Mouse (Mus musculus): ENCODE measurements around the gene Stap2.

Gene Stap2

DNA sequence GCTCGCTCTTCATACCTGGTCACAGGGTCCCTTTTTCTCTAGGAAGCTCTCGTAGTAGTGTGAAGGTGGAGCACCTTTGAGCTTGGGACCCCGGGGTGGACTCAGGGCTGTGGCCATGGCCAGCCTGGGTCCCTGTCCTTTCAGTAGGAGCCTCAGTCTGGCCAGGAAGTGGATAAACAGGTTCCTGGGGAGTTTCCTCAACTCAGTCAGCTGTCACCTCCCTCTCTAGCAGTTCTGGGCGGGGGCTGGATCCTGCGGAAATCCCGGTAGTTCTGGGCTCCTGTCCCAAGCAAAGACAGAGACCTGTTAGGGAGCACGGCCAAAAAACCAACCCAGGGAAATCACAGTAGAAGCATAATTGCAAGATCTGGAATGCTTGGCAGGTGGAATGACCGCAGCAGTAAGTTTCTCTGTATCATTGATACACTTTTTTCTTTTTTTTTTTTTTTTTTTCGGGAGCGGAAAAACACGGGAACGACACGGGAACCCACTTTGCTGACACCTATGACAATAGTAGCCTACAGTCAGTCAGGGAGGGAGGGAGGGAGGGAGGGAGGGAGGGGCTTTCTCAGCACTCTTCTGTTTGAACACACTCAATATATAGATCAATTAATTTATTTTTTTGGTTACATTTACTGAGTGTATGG lies at the start of gene Stap2, which contains the start of gene Mpnd:
Gene Stap2 (minus strand): TSS at position 170 of the 647 bp plus-strand sequence.
Gene Mpnd (plus strand): TSS at position 297 of the 647 bp plus-strand sequence.
- DNase-seq = peak; percentile 68 to 77

DNA sequence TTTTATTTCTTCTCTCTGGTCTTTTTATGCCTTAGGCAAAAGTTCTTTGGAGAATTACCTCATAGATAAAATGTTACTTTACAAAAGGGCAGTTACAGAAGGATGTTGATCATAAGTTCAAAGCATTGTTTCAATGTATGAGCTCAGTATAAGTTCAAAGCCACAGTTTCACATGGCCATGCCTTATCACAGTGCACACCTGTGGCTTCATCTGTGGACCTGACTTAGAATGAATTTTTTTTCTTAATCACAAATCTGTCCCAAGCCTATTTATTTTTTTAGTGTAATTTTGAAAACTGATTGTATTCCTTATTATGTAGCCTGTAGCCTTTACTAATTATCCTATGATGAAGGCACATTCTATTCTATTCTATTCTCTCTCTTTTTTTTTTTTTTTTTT lies 49.6 kb upstream of the Stap2 start:
- no peak for DNase-seq

DNA sequence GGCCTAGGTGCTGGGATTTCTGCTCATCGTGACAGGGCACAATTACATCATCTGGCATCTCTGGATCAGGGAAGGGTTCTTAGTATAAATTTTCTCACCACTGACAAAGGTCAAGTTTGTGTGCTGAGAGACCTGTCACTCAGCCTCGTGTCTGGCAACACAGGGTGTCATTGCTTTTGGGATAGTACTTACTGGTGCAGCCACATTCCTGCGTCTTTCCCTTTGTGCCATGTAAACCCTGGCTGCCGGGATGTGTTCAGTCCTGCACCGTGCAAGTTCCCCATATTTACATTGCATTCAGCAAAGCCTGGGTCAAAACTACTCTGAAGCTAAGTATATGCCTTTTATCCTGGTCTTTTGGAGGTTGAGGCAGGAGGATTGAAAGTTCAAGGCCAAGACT lies 46.0 kb upstream of the Stap2 start:
- no peak for DNase-seq

DNA sequence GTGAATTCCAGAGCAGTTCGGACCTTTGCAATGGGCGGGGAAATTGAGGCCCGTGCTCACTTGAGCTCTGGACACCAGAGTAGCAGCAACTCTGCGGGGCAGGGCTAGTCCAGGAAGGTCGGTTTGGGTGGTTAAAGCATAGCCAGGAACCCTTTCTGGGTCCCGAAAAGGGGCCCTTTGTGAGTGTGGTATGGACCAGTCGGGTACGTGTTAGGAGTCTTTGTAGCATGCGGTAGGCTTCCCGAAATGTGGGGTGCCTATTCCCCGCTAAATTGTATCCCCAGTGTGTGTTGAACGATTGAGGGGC lies 35.4 kb upstream of the Stap2 start:
- no peak for DNase-seq

DNA sequence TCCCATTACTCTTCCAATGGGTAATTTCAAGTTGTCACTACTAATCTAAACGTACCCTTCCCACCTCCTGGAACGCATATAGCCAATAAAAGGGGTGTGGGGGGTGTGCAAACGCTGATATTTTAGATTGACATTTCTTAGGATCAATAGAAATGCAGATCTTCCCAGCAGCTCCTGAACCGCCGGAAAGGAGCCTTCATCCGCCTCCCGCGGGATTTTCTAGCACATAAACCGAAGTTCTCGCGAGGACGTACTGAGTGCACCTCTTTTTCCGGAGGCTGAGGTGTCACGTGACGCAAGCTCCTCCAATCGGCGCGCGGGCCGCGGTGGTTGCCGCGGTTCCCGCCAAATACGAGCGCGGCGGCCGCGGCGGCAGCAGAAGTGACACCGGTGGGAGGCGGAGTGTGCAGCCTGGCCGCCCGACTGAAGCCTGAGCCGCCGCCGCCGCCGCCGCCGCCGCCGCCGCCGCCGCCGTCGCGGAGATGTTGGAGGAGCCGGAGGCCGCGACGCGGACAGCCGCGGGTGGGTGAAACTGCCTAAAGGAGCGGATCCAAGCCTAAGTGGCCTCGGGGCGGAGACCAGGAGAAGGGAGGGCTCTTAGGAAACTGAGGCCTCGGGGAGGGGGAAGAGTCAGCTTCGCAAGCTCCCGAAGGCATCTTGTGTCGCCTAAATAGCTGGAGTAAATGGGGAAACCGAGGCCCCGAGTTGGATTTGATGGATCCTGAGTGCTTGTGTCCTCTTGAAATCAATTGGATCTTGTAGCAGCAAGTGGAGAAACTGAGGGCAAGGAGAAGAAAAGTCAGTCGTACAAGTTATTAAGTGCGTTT lies 34.9 kb upstream of the Stap2 start, which contains the start of gene Chaf1a:
Gene Chaf1a (plus strand): TSS at position 410 of the 827 bp plus-strand sequence.
- peak; percentile 94 to 98 for DNase-seq

DNA sequence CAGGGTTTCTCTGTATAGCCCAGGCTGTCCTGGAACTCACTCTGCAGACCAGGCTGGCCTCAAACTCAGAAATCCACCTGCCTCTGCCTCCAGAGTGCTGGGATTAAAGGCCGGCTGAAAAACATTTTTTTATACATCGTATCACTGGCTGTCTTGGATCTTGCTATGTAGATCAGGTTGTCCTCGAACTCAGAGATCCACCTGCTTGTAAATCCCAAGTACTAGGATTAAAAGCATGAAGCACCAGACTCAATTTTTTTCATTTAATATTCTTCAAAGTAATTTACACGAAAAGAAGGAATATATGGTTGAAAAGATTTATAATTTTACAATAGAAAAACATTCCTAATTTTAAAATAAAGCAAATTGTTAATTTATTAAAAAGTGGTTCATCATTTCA lies 34.0 kb upstream of the Stap2 start:
- DNase-seq = no peak

DNA sequence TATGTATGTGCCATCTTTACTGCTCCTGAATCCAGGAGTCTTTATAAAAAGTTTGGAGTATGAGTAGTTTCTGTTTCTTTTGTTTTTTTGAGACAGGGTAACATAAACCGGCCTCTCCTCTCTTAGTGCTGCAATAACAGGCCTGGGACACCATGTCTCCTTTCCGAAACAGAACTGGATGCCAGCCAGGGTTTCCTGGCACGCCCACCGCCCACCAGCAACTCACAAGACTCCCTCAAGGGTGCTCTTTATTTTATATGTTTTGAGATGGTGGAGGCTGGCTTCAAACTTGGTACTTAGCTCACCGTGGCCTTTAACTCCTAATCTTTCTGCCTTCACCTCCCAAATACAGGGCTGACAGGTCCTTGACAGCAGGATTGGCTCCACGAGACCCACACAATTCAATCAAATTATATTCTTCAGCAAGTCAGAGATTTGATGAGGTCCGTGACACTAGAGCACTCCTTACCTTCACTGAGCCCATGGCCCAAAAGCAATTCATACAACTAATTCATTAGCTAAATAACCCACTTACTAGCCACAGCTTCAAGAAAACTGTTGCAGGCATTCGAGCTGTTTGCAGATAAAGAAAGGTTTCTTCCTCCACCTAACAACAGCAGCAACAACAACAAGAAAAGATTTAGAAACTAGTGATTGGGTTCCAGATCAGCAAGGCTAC lies 33.3 kb upstream of the Stap2 start:
- DNase-seq = peak in 1 of 2 experiments; percentile 49

DNA sequence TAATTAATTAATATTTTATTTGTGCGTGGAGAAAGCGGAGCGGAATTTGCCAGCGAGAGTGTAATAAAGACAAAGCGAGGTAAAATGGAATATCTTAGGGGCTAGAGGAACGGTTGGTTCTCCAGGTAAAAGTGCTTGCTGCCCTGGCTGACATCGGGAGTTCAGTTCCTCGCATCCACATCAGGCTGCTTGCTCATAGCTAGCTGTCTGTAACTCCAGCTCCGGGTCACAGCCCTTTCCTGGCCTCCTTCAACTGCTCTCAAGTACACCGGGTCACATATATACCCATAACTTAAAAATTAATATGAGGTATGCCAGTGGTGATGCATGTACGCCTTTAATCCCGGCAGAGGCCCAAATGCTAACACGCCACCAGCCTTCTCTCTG lies 31.5 kb upstream of the Stap2 start:
- DNase-seq = no peak

DNA sequence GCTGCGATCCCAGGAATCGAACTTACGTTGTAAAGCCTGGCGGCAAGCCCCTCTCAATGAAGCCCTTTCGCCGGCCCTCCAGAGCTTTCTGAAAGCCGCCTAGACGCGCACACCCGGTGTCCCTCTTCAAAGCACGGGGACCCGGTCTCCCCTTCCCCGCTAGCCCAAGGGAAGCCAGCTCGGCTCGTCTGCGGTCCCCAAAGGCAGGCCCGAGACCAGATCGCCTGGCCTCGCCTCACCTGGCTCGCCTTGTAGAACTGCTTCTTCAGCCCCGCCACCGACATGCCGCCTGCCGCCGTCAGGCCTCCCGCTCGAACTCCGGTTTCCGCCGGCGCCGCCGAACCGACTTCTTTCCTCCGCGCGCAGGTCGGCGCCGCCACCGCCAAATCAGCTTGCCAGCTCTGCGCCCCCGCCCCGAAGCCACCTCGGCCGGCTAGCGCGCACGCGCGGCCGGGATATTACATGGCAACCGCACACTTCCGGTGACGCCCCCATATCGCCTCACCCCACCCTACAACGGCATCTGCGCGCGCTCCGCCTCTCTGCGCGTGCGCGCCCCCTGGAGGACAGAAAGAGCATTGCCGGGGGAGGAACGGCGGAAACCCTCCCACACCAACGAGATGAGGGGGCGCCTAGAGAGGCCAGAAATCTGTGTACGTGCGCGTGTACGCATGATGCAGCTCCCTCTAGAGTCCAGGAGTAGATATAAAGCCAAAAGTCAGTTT lies 31.0 kb upstream of the Stap2 start, which contains the start of gene Sh3gl1:
Gene Sh3gl1 (minus strand): TSS at position 460 of the 725 bp plus-strand sequence.
- DNase-seq = peak; percentile 99 to 100

DNA sequence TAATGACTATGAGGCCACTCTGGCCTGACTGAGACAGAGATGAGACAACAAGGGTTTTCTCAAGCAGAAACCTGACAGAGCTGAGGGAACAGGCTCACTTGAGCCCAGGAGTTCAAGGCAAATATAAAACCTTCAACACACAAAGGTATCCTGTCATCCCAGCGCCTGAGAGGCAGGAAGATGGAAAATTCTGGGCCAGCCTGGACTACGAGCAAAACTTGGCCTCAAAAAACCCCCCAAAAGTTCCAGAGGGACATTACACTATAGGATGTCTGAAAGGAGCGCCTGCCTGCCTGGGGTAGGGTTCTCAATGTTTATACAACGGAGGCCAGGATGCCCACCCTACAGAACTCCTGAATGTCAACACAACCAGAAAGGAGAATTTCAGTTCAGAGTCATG lies 29.8 kb upstream of the Stap2 start:
- peak in 1 of 2 experiments; percentile 8 for DNase-seq

DNA sequence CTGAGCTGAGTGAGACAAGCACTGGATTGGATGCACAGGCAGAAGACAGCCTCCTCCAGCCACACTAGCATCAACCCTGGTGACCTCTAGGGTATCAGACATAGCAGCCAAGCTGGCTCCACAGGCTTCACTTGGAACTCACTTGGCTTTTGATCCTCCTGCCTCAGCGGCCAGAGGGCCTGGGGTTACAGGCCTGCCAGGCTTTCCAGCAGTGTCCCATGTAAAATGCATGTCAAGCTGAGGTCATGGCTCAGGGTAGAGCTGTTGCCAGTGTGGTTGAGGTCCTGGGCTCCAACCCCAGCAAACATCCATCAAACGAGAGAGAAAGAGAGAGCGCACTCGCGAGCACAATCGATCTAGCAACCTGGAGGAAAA lies 29.3 kb upstream of the Stap2 start:
- no peak for DNase-seq

DNA sequence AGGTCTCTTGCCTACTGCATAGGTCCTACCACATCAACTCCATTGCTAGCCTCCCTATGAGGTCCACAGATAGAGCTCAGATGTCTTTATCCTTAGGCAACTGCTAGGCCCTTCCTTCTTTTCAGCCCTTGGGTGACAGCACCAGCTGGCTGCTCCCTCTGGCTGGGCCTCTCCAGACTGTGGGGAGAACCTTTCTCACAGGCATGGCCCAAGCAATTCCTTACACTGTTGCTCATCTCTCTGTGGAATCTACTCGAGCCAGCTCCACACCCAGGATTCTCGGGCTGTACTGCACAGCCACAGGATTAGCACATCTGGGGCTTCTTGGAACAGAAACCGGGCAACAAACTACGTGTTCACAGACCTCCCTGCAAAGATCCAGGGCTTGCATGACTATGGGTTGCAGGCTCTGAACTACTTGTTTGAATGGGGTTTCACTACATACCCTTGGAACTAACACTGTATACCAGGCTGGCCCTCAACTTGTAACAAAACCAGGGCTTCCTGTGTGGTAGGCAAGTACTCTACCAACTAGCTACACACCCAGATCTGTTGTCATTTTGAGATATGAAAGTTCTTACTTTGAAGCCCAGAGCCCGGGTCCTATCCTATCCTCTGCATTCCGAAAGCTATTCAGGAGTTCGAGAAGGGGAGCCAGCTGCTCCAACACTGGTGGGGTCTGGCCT lies 28.8 kb upstream of the Stap2 start:
- DNase-seq = peak in 1 of 2 experiments; percentile 3

DNA sequence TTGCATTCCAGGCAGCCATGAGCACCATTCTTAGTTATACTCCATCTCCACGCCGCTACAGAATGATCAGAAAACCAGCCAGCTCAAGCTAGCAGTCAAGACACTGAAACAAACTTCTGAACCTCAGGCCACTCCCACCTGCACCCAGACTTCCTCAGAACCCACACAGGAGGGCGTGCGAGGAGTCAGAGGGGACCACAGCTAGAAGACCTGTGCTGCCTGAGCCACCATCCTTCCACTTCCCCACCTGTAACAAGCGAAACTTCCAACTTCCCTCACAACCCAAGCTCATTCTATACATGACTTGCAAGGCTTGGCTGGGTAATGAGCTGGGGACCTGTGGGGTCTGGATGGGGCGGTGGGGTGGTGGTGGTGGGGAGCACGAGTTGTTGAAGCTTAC lies 27.4 kb upstream of the Stap2 start:
- no peak for DNase-seq

DNA sequence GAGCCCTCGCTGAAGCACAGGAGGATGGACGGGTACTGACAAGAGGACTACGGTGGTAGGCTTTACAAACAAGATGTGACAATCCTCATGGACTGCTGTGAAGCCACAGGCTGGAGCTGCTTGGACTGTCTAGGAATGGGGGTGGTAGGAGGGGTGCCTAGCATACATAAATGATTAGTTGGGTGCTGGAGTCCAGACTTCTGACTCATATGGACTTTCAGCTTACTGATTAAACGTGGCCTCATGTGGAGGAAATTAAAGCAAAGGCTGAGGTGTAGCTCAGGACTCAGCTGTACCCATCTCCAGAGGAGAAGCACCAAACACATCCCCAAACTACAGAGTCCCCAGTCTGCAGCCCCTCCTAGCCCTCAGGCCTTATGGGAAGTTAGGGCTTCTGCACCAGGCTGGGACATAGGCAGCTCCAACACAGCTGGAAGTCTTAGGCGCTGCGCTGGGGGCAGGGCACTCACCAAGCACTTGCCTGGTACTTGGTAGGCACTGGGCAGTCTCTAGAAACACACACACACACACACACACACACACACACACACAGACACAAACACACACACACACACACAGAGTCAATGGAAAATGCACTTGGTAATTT lies 26.8 kb upstream of the Stap2 start:
- no peak for DNase-seq

DNA sequence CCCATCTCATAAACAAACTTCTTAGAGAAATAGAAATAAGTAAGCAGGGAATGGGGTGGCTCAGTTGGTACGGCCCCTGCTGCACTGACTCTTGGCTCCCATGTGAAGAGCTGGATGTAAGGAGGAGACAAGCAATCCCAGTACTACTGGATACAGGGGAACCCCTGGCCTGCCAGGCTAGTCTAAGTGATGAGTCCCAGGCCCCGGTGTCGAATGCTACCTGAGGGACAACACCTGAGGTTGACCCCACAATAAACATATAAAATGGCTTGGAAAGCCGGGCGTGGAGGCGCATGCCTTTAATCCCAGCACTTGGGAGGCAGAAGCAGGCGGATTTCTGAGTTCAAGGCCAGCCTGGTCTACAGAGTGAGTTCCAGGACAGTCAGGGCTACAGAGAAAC lies 26.0 kb upstream of the Stap2 start:
- peak in 1 of 2 experiments; percentile 12 for DNase-seq

DNA sequence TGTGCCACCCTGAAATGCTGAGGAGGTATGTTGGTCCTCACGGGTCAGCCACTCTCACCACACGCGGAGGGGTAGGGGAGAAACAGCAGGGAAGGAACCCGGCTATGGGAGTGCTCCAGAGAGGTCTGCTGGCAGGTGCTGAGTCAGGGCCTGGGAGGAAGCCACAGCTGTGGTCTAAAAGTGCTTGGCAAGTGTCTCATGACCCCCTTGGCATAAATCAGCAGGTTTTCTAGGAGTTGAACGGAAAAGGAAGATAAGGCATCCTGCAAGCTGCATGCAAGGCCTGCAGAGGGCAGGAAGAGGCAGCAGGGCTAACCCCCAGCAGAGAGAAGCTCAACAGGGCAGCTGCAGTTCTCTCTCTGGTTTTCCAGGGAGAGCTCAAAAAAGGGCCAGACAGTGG lies 25.5 kb upstream of the Stap2 start:
- peak in 1 of 2 experiments; percentile 32 for DNase-seq

DNA sequence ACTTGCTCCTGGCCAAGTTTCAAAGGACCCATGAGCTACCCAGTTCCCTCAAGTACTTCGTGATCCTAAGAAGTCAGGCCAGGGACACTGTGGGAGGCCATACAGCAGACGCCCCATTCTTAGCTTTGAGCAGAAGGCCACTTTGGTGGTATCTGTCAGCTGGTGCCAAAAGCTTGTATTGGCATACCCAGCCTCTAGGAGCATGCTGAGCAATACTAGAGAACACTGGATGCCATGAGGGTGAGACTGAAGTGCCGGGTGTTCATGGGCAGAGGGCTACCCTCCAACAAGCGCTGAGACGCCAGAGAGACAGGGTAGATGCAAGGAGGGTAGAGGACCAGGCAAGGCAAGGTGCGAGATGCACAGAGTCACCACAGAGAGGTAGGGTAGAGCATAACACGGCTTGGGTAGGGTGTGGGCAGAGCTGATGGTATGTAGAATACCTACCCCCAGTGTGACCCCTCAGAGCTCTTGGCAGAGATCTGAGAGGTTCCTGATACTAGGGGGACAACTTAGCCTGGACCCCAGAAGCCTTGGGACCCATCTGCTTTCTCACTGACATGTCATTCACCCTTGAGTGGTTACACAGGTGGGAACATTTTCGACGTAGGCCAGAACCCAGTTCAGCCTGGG lies 25.0 kb upstream of the Stap2 start:
- peak; percentile 46 to 63 for DNase-seq

DNA sequence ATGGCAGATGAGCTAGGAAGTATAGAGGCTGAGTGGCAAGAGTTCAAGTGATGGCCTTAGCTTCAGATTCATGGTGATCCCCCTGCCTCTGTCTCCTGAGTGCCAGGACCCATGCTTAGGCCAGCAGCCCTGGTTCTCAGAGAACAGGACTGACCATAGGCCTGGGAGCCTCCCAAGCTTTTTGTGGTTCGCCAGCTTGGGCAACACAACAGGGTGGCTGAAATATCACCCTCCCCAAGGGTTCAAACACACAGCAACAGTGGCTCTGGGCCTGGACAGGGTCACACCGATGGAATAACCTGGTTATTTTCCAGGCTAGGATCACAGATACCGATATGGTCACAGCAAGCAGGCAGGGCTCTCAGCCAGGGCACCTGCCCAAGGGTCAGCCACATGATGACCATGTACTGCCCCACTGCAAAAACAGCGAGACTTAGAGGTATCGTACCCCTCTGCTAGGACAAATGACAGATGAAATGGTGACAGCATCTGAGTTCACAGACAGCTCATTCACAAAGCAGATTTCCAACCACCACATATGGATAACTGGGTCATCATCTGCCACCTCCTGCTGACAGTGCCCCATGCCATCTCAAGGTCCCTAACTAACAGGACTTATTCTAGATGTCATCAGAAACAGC lies 22.5 kb upstream of the Stap2 start:
- DNase-seq = peak; percentile 66

DNA sequence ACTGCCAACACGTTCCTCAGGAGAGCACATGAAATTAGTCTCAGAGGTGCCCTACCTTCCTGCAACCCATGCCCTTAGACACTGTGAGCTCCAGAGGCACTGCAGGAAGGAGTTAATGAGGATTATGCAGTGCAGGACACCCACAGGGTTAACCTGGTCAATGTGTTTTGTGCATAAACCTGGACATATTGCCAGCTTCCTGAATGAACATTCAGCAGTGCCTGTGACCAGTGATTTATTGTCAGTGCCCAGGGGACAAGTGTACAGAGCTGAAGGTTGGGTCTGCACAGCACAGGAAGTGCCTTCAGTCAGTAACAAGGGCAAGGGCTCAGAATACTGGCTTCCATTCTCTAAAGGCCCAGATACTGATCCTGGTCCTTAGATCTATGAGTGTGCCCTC lies 21.5 kb upstream of the Stap2 start:
- DNase-seq = no peak

DNA sequence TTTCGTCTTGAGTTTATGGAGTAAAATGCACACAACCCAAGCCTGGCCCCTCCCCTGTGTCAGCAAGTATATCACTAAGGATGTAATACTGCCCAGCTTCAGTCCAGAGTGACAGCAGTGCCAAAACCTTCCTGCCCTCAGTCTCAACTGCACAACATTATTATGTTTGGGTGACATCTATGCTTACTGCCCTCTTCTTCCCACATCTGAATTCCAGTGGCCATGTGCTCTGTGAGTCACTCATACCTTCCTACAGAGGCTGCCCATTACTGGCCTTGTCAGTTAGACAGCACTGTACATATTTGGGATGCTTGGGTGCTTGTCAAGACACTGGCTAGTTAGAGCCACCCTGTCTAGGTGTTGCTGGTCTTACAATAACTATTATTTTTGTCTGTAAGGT lies 20.9 kb upstream of the Stap2 start:
- DNase-seq = no peak

DNA sequence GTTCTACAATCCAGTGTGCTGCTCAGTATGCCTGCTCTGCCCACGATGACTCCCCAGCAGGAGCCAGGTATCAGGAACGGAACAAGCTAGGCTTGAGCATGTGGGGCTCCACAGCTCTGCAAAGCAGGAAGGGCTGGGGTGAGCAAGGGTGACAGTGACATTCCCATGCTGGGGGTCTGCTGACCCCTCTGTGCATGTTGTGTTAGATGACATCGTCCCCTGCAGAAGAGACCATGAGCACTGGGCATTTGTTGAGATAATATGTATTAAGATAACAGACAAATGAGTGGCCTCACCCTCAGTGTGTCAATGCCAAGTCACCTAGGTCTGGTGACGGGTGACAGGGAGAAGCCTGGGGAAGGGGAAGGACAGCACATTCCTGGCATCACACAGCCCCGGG lies 19.5 kb upstream of the Stap2 start:
- DNase-seq = no peak

Data from cerebellum, postnatal 25 days (tissue).